Mouse (Mus musculus): ENCODE data around the gene Tceal1.

The Tceal1 gene

DNA sequence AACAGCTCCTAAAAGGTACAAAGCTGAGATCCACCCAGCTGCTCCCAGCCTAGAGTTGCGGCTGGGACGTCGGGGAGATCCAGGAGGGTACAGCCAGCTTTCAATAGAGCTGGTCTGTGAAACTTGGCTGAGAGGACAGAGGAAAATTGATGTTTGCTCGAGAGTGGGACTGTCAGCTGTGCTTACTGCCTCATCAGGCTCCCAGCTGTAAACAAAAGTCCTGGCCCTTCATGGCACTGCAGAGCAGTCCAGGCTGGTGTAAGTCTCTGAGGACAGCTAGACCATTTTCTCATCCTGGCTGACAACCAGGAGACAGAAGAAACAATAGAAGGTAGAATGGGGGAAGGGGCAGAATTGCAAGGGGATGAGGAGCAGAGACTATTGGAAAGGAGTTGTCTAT, 41.5 kb downstream of the Tceal1 start:
- DNase-seq (ENCODE audit: low spot score in 2 of 2): peak in 1 of 2 experiments; percentile 26

DNA sequence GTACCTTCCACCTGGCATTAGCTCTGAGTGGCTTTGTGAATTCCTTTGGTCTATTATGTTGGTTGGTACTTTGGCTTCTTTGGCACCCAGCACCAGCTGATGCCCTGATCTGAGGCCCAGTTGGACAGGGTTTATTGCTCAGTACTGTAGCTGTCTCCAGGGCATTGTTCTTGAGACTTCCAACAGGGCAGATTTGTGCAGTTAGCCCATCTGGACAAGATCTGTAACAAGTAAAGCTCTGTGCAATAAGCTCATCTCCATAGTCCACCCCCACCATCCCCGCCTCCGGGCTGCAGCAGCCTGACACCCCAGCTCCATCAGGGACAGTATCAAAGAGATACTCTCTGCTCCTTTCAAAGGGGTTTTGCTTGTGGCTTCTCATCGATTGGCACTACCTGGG, 47.7 kb downstream of the Tceal1 start:
- DNase-seq (ENCODE audit: low spot score in 2 of 2): peak in 1 of 2 experiments; percentile 27

Data from left cerebral cortex, adult 9 months (tissue).